Mouse (Mus musculus) urinary bladder, postnatal 14 days (tissue): ENCODE measurements around the gene Cntrl.

Source experiments
- DNase-seq: peaks from one replicate; pipeline ENCODE4 v3.0.0; 2021; ENCODE audit warnings: low spot score

The Cntrl gene

DNA sequence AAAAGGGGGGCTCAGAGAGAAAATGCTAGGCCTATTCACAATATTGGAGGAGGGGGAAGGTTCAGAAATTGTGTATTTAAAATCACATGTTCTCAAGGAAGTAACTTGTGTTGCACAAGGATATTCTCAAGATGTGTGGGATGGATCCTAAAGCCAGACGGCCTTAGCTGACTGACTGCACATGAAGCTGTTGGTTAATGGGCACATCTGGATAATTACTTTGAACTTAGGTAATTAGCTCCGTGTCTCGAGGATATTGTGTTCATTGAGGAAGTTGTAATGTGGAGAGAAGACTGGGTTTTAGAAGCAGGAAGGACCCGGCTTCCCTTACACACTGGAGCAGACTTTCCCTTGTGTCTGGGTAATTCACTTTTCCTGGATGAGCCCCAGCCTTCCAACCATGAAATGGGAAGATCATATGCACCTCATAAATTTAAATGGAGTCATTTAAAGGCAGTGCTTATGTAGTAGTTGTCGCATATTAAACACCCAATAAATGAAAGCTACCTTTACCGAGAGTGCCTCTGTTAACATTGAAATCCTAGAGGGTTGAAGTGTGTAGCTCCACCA lies 113.6 kb downstream of the Cntrl start:
- DNase-seq: no peak

DNA sequence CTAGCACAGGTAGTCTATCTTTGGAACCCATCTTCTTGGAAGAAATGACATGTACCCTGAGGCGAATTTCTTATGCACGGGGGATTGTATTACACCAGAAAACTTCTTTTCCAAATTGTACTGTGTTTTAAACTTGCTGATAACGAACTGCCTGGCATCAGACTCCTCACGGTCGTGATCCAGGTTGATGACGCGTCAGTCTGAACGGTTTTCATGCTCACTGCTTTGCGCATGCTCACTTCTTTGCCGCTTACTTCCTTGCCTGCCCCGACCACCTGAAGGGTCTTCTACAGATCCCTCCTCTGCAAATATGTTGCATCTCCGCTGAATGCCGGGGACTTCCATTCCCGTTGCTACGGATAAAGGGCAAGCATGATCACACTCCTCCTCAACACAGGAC lies 115.0 kb downstream of the Cntrl start:
- DNase-seq: no peak

DNA sequence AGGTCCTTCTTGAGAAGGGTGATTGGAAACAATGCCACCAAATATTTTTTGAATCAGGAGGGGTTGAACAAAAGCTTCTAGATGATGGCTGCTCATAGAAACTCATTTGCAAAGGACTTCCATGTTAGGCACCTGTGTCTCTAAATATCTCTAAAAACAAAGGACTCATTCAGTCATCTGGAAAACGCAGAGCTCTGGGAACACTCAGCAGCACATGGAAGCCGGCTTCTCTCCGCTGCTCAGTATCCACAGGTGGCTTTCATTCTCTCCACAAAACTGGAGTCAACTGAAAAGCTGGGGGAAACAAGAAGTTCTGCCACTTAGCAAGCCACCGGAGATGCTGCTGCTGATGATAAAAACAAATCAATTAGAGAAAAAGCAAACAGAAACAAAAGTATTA lies 118.9 kb downstream of the Cntrl start:
- no peak for DNase-seq
